Mouse (Mus musculus) bone marrow macrophage, adult 2 months (primary cell): Measurements from ENCODE around the gene Plagl1.

Experiments
- CTCF ChIP-seq: IDR thresholded peaks from 2 replicates; pipeline ENCODE4 v1.5.1; 2012; ENCODE audit warnings: low read depth, mild to moderate bottlenecking, low read length, moderate library complexity
- POLR2A ChIP-seq: IDR thresholded peaks from 2 replicates; pipeline ENCODE4 v1.6.1; 2012; ENCODE audit warnings: mild to moderate bottlenecking, low read depth, low read length, borderline replicate concordance

GRCm38 (mm10) chr10:13047816-13048215 lies 12.5 kb upstream of the Plagl1 start:
- TF ChIP-seq CTCF (no peak), POLR2A (no peak)
